ENCODE assay signal across 16 mouse cellular contexts in genomic region chr10:105427625-105428024, GRCm38 (mm10).
DNase-seq lines count a peak whose midpoint lies in the region; ATAC-seq lines count a peak whose summit lies in the region.
"Had no signal": no experiment of that assay in that cellular context is flagged by ENCODE, and none has a peak within 500 bp of the region (broad histone marks: within the 10 kb centered on the region; RNA-seq: fewer than 3 reads in every experiment).

No protein-coding gene starts in this region.

- peak overlapping the region; percentile 9; the same call in 1 of the 2 replicates for H3K4me3 ChIP-seq in embryonic facial prominence, embryonic 13.5 days
- H3K4me3 ChIP-seq in limb, embryonic 10.5 days = peak overlapping the region; percentile 4; the same call in 1 of the 2 replicates
- H3K4me3 ChIP-seq: midbrain, embryonic 15.5 days; neural tube, embryonic 15.5 days had no signal

- peak overlapping the region; percentile 57 for H3K27ac ChIP-seq in embryonic facial prominence, embryonic 13.5 days
- H3K27ac ChIP-seq in limb, embryonic 10.5 days = peak overlapping the region; percentile 61; the same call in 1 of the 2 replicates
- H3K27ac ChIP-seq: hindbrain, postnatal 0 days; liver, embryonic 14.5 days; midbrain, embryonic 15.5 days; neural tube, embryonic 15.5 days had no signal

- H3K4me1 ChIP-seq in embryonic facial prominence, embryonic 13.5 days = peaks cover 28% of the 10 kb centered on the region
- peaks cover 79% of the 10 kb centered on the region for H3K4me1 ChIP-seq in limb, embryonic 10.5 days

- peak overlapping the region; percentile 51 for H3K4me2 ChIP-seq in embryonic facial prominence, embryonic 13.5 days
- H3K4me2 ChIP-seq: midbrain, embryonic 15.5 days; neural tube, embryonic 15.5 days had no signal

- no peak for ATAC-seq in embryonic facial prominence, embryonic 13.5 days (ENCODE audit: insufficient number of reproducible peaks, insufficient read depth, low FRiP score, low TSS enrichment, low read depth)
- ATAC-seq: hindbrain, postnatal 0 days; midbrain, embryonic 15.5 days had no signal

- H3K9ac ChIP-seq in embryonic facial prominence, embryonic 13.5 days = no peak overlapping the region
- H3K9ac ChIP-seq: liver, embryonic 14.5 days; midbrain, embryonic 15.5 days; neural tube, embryonic 15.5 days had no signal

- WGBS in embryonic facial prominence, embryonic 13.5 days = 28% methylated on average over 7 of the region's 7 CpGs
- WGBS in limb, embryonic 10.5 days = 24% methylated on average over 7 of the region's 7 CpGs

- H3K27me3 ChIP-seq in embryonic facial prominence, embryonic 13.5 days = no peaks in the 10 kb centered on the region
- no peaks in the 10 kb centered on the region for H3K27me3 ChIP-seq in limb, embryonic 10.5 days (ENCODE audit: low read depth, poor library complexity, severe bottlenecking)
- H3K27me3 ChIP-seq: midbrain, embryonic 15.5 days; neural tube, embryonic 15.5 days had no signal

- DNase-seq in embryo, embryonic 11 days = peak; percentile 14
- DNase-seq in embryo, embryonic 10 days (ENCODE audit: low spot score) = no peak
- DNase-seq in layer of hippocampus, adult 11-12 months (ENCODE audit: low spot score) = peak; percentile 23
- DNase-seq in layer of hippocampus, postnatal 10 days (ENCODE audit: low spot score in 2 of 2) = no peak
- no peak for DNase-seq in limb, embryonic 10.5 days (ENCODE audit: low spot score)
- DNase-seq in adrenal gland, postnatal 14 days = no peak
- no peak for DNase-seq in cerebellum, adult 9-11 months
- DNase-seq: cerebellum, adult 2 months; heart, postnatal 10 days; kidney, postnatal 10 days; lung, postnatal 36 days had no signal

- no peaks in the 10 kb centered on the region for H3K9me3 ChIP-seq in embryonic facial prominence, embryonic 13.5 days
- H3K9me3 ChIP-seq in limb, embryonic 10.5 days (replicated peaks) = no peaks in the 10 kb centered on the region
- H3K9me3 ChIP-seq: midbrain, embryonic 15.5 days; neural tube, embryonic 15.5 days had no signal

- no peaks in the 10 kb centered on the region for H3K36me3 ChIP-seq in embryonic facial prominence, embryonic 13.5 days
- H3K36me3 ChIP-seq in limb, embryonic 10.5 days = no peaks in the 10 kb centered on the region
- H3K36me3 ChIP-seq: midbrain, embryonic 15.5 days; neural tube, embryonic 15.5 days had no signal

Comparison
In these comparisons a context has a peak if more than half of its experiments do, and no peak if none do; other contexts are left out.
1. DNase-seq: peak in embryo, embryonic 11 days (single experiment) and layer of hippocampus, adult 11-12 months (single experiment); none in embryo, embryonic 10 days (single experiment), layer of hippocampus, postnatal 10 days (0 of 2), limb, embryonic 10.5 days (single experiment), adrenal gland, postnatal 14 days (single experiment) and cerebellum, adult 9-11 months (single experiment).